ENCODE assay signal across 15 mouse cellular contexts in the genomic region with DNA sequence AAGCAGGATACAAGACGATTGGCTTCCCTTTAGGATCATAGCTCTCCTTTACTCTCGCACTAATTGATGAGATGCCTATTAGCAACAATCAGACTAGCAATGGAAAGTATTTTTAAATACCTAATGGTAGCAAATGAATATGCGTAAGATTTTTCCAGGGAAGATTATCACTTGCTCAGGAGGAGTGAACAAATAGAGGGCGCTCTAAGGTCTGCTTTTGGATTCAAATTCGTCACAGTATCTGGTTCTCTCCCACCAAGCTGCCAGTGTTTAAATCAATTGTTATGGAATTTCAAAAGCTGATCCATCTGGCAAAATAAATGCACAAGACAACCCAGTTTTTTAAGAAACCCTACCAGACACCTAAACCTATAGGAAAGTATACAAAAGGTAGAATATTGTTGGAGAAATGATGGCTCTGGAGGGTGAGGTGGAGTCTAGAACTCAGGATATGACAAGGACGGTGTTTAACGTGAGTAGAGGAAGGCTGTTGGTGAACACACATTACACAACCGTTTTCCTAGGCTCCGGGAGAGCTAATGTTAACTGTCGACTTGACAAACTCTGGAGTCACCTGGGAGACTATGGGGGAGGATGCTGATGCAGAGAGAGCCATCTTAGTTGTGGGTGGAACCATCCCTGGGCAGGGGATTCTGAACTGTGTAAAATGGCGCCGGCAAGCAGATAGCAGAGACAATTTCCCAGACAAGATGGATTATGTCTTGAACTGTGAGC.
DNase-seq lines count a peak whose midpoint lies in the region; ATAC-seq and TF ChIP-seq lines count a peak whose summit lies in the region.
"Had no signal": no experiment of that assay in that cellular context is flagged by ENCODE, and none has a peak within 500 bp of the region (broad histone marks: within the 10 kb centered on the region; RNA-seq: fewer than 3 reads in every experiment).

No protein-coding gene starts in this region.

- no peaks in the 10 kb centered on the region for H3K36me3 ChIP-seq in hindbrain, postnatal 0 days (ENCODE audit: insufficient read depth, low read length)
- H3K36me3 ChIP-seq in hindbrain, embryonic 12.5 days, result no peaks in the 10 kb centered on the region
- H3K36me3 ChIP-seq in midbrain, embryonic 14.5 days (ENCODE audit: control insufficient read depth, insufficient read depth, low read length), result no peaks in the 10 kb centered on the region
- H3K36me3 ChIP-seq in midbrain, embryonic 11.5 days (ENCODE audit: control insufficient read depth, insufficient read depth, low read length), result no peaks in the 10 kb centered on the region
- H3K36me3 ChIP-seq: forebrain, embryonic 15.5 days; heart, embryonic 13.5 days; lung, embryonic 15.5 days had no signal

- 89% methylated on average over 12 of the region's 12 CpGs for WGBS in hindbrain, postnatal 0 days
- WGBS in hindbrain, embryonic 12.5 days, result 91% methylated on average over 12 of the region's 12 CpGs
- 93% methylated on average over 12 of the region's 12 CpGs for WGBS in midbrain, embryonic 14.5 days
- WGBS in midbrain, embryonic 11.5 days, result 91% methylated on average over 12 of the region's 12 CpGs

- no peak overlapping the region for H3K27ac ChIP-seq in hindbrain, postnatal 0 days
- H3K27ac ChIP-seq in hindbrain, embryonic 12.5 days, result no peak overlapping the region
- H3K27ac ChIP-seq in midbrain, embryonic 14.5 days (replicated peaks; ENCODE audit: low read depth, low read length), result no peak overlapping the region
- no peak overlapping the region for H3K27ac ChIP-seq in midbrain, embryonic 11.5 days (ENCODE audit: low read depth, low read length)
- H3K27ac ChIP-seq: forebrain, embryonic 15.5 days; heart, embryonic 13.5 days; lung, embryonic 15.5 days had no signal

- H3K27me3 ChIP-seq in hindbrain, postnatal 0 days (ENCODE audit: insufficient read depth, low read length), result no peaks in the 10 kb centered on the region
- no peaks in the 10 kb centered on the region for H3K27me3 ChIP-seq in hindbrain, embryonic 12.5 days
- H3K27me3 ChIP-seq in midbrain, embryonic 14.5 days (ENCODE audit: control insufficient read depth, insufficient read depth, low read length), result no peaks in the 10 kb centered on the region
- no peaks in the 10 kb centered on the region for H3K27me3 ChIP-seq in midbrain, embryonic 11.5 days (ENCODE audit: control insufficient read depth, insufficient read depth, low read length)
- H3K27me3 ChIP-seq: forebrain, embryonic 15.5 days; heart, embryonic 13.5 days; lung, embryonic 15.5 days had no signal

- TF ChIP-seq CTCF in hindbrain, postnatal 0 days (IDR thresholded peaks at IDR 0.05; ENCODE audit: low read depth), result no peak

- H3K4me2 ChIP-seq in hindbrain, postnatal 0 days (ENCODE audit: low read depth, low read length), result no peak overlapping the region
- no peak overlapping the region for H3K4me2 ChIP-seq in hindbrain, embryonic 12.5 days (replicated peaks)
- no peak overlapping the region for H3K4me2 ChIP-seq in midbrain, embryonic 14.5 days (ENCODE audit: low read length)
- H3K4me2 ChIP-seq in midbrain, embryonic 11.5 days, result no peak overlapping the region
- H3K4me2 ChIP-seq: forebrain, embryonic 15.5 days; heart, embryonic 13.5 days; lung, embryonic 15.5 days had no signal

- no peak for ATAC-seq in hindbrain, postnatal 0 days
- no peak for ATAC-seq in hindbrain, embryonic 12.5 days (ENCODE audit: low FRiP score)
- no peak for ATAC-seq in midbrain, embryonic 14.5 days (ENCODE audit: low FRiP score, low TSS enrichment)
- no peak for ATAC-seq in midbrain, embryonic 11.5 days (ENCODE audit: low FRiP score)
- ATAC-seq: activated CD4-positive, CD25-positive, alpha-beta regulatory T cell, adult 4 months; forebrain, embryonic 15.5 days had no signal

- peak; percentile 38 for DNase-seq in cerebellum, adult 9-10 months
- DNase-seq in cerebellum, postnatal 25 days, result no peak
- DNase-seq in hindbrain, postnatal 0 days (ENCODE audit: low spot score), result peak; percentile 34
- peak; percentile 15 for DNase-seq in midbrain, embryonic 14.5 days
- DNase-seq in midbrain, embryonic 11.5 days (ENCODE audit: low spot score, missing footprints), result no peak
- DNase-seq in brain, adult 2 months (ENCODE audit: low read depth, low spot score), result peak; percentile 68
- no peak for DNase-seq in right cerebral cortex, postnatal 25 days
- DNase-seq: adrenal gland, postnatal 36 days; layer of hippocampus, adult 9-11 months had no signal

- no peaks in the 10 kb centered on the region for H3K4me1 ChIP-seq in hindbrain, postnatal 0 days (ENCODE audit: insufficient read depth, low read length)
- H3K4me1 ChIP-seq in hindbrain, embryonic 12.5 days, result no peaks in the 10 kb centered on the region
- no peaks in the 10 kb centered on the region for H3K4me1 ChIP-seq in midbrain, embryonic 14.5 days (ENCODE audit: control insufficient read depth, insufficient read depth, low read length)
- H3K4me1 ChIP-seq in midbrain, embryonic 11.5 days (ENCODE audit: control insufficient read depth, insufficient read depth, low read length), result no peaks in the 10 kb centered on the region
- H3K4me1 ChIP-seq: forebrain, embryonic 15.5 days; lung, embryonic 15.5 days had no signal

- no peaks in the 10 kb centered on the region for H3K9me3 ChIP-seq in hindbrain, postnatal 0 days (ENCODE audit: low read length)
- H3K9me3 ChIP-seq in hindbrain, embryonic 12.5 days (replicated peaks), result no peaks in the 10 kb centered on the region
- no peaks in the 10 kb centered on the region for H3K9me3 ChIP-seq in midbrain, embryonic 14.5 days (ENCODE audit: control insufficient read depth, low read length)
- no peaks in the 10 kb centered on the region for H3K9me3 ChIP-seq in midbrain, embryonic 11.5 days (ENCODE audit: control insufficient read depth, low read length)
- H3K9me3 ChIP-seq: forebrain, embryonic 15.5 days; heart, embryonic 13.5 days; lung, embryonic 15.5 days had no signal

- no peak overlapping the region for H3K9ac ChIP-seq in hindbrain, postnatal 0 days (replicated peaks; ENCODE audit: low read length)
- no peak overlapping the region for H3K9ac ChIP-seq in hindbrain, embryonic 12.5 days
- H3K9ac ChIP-seq in midbrain, embryonic 14.5 days (replicated peaks; ENCODE audit: low read length), result no peak overlapping the region
- no peak overlapping the region for H3K9ac ChIP-seq in midbrain, embryonic 11.5 days (ENCODE audit: low read length)
- H3K9ac ChIP-seq: forebrain, embryonic 15.5 days; heart, embryonic 13.5 days; lung, embryonic 15.5 days had no signal

- no peak overlapping the region for H3K4me3 ChIP-seq in hindbrain, postnatal 0 days (ENCODE audit: low read length)
- H3K4me3 ChIP-seq in hindbrain, embryonic 12.5 days, result no peak overlapping the region
- H3K4me3 ChIP-seq in midbrain, embryonic 14.5 days (replicated peaks; ENCODE audit: low read depth, low read length), result no peak overlapping the region
- H3K4me3 ChIP-seq in midbrain, embryonic 11.5 days (ENCODE audit: low read depth, low read length), result no peak overlapping the region
- H3K4me3 ChIP-seq: forebrain, embryonic 15.5 days; heart, embryonic 13.5 days; lung, embryonic 15.5 days; myocyte had no signal

Comparison
In these comparisons a context has a peak if more than half of its experiments do, and no peak if none do; other contexts are left out.
1. DNase-seq: peak in cerebellum, adult 9-10 months (single experiment), hindbrain, postnatal 0 days (single experiment), midbrain, embryonic 14.5 days (single experiment) and brain, adult 2 months (single experiment); none in cerebellum, postnatal 25 days (0 of 2), midbrain, embryonic 11.5 days (single experiment) and right cerebral cortex, postnatal 25 days (single experiment).